Mouse (Mus musculus) lung, postnatal 0 days (tissue): ENCODE results near the gene Snorc.

Experiments used
- CTCF ChIP-seq: IDR thresholded peaks from 2 replicates; pipeline ENCODE4 v1.5.1; 2016; ENCODE audit warnings: antibody characterized with exemption, mild to moderate bottlenecking
- EP300 ChIP-seq: IDR thresholded peaks from 2 replicates; pipeline ENCODE4 v1.6.1; 2016; ENCODE audit warnings: antibody characterized with exemption, mild to moderate bottlenecking, control low read depth

GRCm38 (mm10) chr1:87456425-87456824 is 13.6 kb upstream of the Snorc start:
- TF ChIP-seq CTCF (no peak), EP300 (no peak)
